Mouse (Mus musculus): ENCODE results near the gene Rnf168. TPM values are rescaled to one million over a fixed set of nuclear protein-coding genes. Genes with fewer than 3 reads are reported as not detected.
"Not testable (repeated sequence)": the region's sequence is repeated elsewhere in the genome, so short reads cannot be mapped to it uniquely, and the experiment has no call there.

Gene Rnf168
- total and polyA plus RNA-seq, 2 experiments from 2014 or later: 26.0 to 42.5 TPM

- Histone ChIP-seq H3K27ac (peak within 1 kb of the TSS; percentile 91), H3K4me2 (ENCODE audit: low read depth, low read length) (peak within 1 kb of the TSS; percentile 81), H3K9me3 (ENCODE audit: low read length) (no peaks in the 10 kb centered on the region), H3K27me3 (ENCODE audit: insufficient read depth, low read length) (no peaks in the 10 kb centered on the region), H3K4me1 (ENCODE audit: insufficient read depth, low read length) (peaks cover 7% of the 10 kb centered on the region), H3K9ac (replicated peaks; ENCODE audit: low read length) (peak within 1 kb of the TSS; percentile 91), H3K4me3 (ENCODE audit: low read length) (peak within 1 kb of the TSS; percentile 91), H3K36me3 (ENCODE audit: insufficient read depth, low read length) (no peaks in the 10 kb centered on the region)
- TF ChIP-seq CTCF (IDR thresholded peaks at IDR 0.05; ENCODE audit: low read depth): no peak
- DNase-seq (ENCODE audit: low spot score) (peak; percentile 97), ATAC-seq (peak; percentile 100)
- WGBS: 0% methylated on average over 47 of the region's 48 CpGs
These were observed 30.3 kb upstream of the Rnf168 start, which contains the start of the genes Fbxo45 and Wdr53 for GRCm38 (mm10) chr16:32246952-32247370. Fbxo45 (minus strand) TSS chr16:32247158. Wdr53 (plus strand) TSS chr16:32247227.

DNA sequence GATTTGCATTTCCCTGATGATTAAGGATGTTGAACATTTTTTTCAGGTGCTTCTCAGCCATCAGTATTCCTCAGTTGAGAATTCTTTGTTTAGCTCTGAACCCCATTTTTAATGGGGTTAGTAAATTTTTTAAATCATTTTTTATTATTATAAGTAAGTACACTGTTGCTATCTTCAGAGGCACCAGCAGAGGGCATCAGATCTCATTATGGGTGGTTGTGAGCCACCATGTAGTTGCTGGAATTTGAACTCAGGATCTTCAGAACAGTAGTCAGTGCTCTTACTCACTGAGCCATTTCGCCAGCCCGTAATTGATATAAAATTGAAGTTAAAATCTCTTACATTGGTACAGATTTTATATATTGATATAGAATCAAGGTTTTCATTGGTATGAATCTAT, 13.0 kb upstream of the Rnf168 start:
- TF ChIP-seq CTCF (IDR thresholded peaks at IDR 0.05; ENCODE audit: low read depth): 0 out of 2 replicates have a peak, but pooled peaks have one; percentile 19
- H3K27me3 ChIP-seq (ENCODE audit: insufficient read depth, low read length); H3K9ac ChIP-seq (replicated peaks; ENCODE audit: low read length); DNase-seq (ENCODE audit: low spot score); H3K9me3 ChIP-seq (ENCODE audit: low read length); H3K4me1 ChIP-seq (ENCODE audit: insufficient read depth, low read length); H3K4me2 ChIP-seq (ENCODE audit: low read depth, low read length); H3K27ac ChIP-seq; H3K36me3 ChIP-seq (ENCODE audit: insufficient read depth, low read length); ATAC-seq; H3K4me3 ChIP-seq (ENCODE audit: low read length): not testable (repeated sequence)
- WGBS: 86% methylated on average over 2 of the region's 2 CpGs

DNA sequence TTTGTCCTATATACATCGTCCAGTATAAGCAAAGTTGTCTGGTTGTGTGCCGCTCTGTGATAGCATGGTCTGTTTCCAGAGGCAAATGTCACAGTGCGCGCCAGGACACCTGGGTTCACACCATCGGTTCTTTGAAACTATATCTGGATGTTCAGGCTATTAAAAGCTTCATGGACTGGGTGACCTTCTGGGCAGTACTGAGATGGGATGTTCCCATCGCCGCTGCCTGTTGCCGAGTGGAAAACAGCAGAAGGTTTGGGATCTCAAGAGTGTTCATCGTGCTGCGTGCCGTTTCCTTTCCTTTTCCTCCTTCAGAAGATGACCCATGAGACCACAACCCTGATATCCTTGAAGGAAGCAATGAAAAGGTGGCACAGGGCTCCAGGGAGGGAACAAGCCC, 6.0 kb upstream of the Rnf168 start, which contains the start of gene Smco1:
Smco1 (plus strand) TSS at position 178 of the 400 bp plus-strand sequence.
- ATAC-seq: no peak
- no peak within 1 kb of the TSS for H3K9ac ChIP-seq (replicated peaks; ENCODE audit: low read length)
- no peak within 1 kb of the TSS for H3K4me3 ChIP-seq (ENCODE audit: low read length)
- H3K9me3 ChIP-seq (ENCODE audit: low read length): no peaks in the 10 kb centered on the region
- no peak for TF ChIP-seq CTCF (IDR thresholded peaks at IDR 0.05; ENCODE audit: low read depth)
- H3K27me3 ChIP-seq (ENCODE audit: insufficient read depth, low read length): no peaks in the 10 kb centered on the region
- no peak for DNase-seq (ENCODE audit: low spot score)
- H3K4me2 ChIP-seq (ENCODE audit: low read depth, low read length): no peak within 1 kb of the TSS
- WGBS: 90% methylated on average over 11 of the region's 11 CpGs
- H3K27ac ChIP-seq: no peak within 1 kb of the TSS
- H3K36me3 ChIP-seq (ENCODE audit: insufficient read depth, low read length): no peaks in the 10 kb centered on the region
- H3K4me1 ChIP-seq (ENCODE audit: insufficient read depth, low read length): no peaks in the 10 kb centered on the region

DNA sequence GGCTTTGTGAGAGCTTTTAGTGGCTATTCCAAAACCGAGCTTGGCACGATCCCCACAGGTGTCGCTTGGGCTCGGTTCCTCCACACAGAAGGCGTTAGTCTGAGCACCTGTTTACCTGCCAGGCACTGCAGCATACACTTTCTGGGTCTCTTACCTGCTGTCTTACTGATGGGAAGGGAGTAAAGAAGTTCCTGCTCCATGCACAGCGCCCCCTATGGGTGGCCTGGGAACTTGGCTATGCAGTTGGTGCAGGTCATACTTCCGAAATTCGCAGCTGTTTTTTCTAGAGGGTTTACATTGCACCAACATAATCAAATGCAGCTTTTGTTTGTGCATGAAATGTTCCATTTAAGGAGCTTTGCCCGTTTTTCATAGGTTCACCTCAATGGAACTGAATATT, 3.9 kb upstream of the Rnf168 start:
- 56% methylated on average over 9 of the region's 9 CpGs for WGBS
- no peak overlapping the region for H3K4me3 ChIP-seq (ENCODE audit: low read length)
- peak; percentile 61 for TF ChIP-seq CTCF (IDR thresholded peaks at IDR 0.05; ENCODE audit: low read depth)
- DNase-seq (ENCODE audit: low spot score) (no peak), ATAC-seq (no peak)
- no peak overlapping the region for H3K4me2 ChIP-seq (ENCODE audit: low read depth, low read length)
- H3K9ac ChIP-seq (replicated peaks; ENCODE audit: low read length): no peak overlapping the region
- peaks cover 4% of the 10 kb centered on the region; the same call in 1 of the 2 replicates for H3K4me1 ChIP-seq (ENCODE audit: insufficient read depth, low read length)
- H3K27ac ChIP-seq: no peak overlapping the region
- H3K27me3 ChIP-seq (ENCODE audit: insufficient read depth, low read length): no peaks in the 10 kb centered on the region
- H3K9me3 ChIP-seq (ENCODE audit: low read length): no peaks in the 10 kb centered on the region
- no peaks in the 10 kb centered on the region for H3K36me3 ChIP-seq (ENCODE audit: insufficient read depth, low read length)

DNA sequence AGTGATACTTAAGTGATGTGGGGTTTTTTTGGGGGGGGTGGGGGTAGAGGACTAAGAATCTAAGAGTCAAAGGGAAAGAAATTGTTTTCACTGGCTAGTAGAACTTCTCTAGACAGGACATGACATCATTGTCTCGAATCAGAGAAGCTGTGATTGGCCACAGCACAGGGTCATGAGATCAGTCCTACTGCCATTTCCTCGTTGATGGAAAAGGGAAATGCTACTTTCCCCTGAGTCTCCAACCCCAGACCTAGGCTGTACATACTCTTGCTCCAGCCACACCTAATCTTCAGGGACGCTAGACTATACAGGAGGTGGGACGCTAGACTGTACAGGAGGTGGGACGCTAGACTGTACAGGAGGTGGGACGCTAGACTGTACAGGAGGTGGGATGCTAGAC, 2.2 kb upstream of the Rnf168 start:
- DNase-seq (ENCODE audit: low spot score): no peak
- Histone ChIP-seq H3K4me1 (ENCODE audit: insufficient read depth, low read length) (peaks cover 7% of the 10 kb centered on the region; the same call in 1 of the 2 replicates), H3K27me3 (ENCODE audit: insufficient read depth, low read length) (no peaks in the 10 kb centered on the region), H3K36me3 (ENCODE audit: insufficient read depth, low read length) (no peaks in the 10 kb centered on the region), H3K9me3 (ENCODE audit: low read length) (no peaks in the 10 kb centered on the region), H3K9ac (replicated peaks; ENCODE audit: low read length) (no peak overlapping the region), H3K4me2 (ENCODE audit: low read depth, low read length) (no peak overlapping the region), H3K4me3 (ENCODE audit: low read length) (no peak overlapping the region), H3K27ac (no peak overlapping the region)
- WGBS: 93% methylated on average over 6 of the region's 6 CpGs
- ATAC-seq: no peak
- no peak for TF ChIP-seq CTCF (IDR thresholded peaks at IDR 0.05; ENCODE audit: low read depth)

- H3K4me2 ChIP-seq (ENCODE audit: low read depth, low read length): no peak overlapping the region
- no peak for TF ChIP-seq CTCF (IDR thresholded peaks at IDR 0.05; ENCODE audit: low read depth)
- H3K27me3 ChIP-seq (ENCODE audit: insufficient read depth, low read length): no peaks in the 10 kb centered on the region
- H3K9ac ChIP-seq (replicated peaks; ENCODE audit: low read length): no peak overlapping the region
- no peaks in the 10 kb centered on the region for H3K36me3 ChIP-seq (ENCODE audit: insufficient read depth, low read length)
- no peak overlapping the region for H3K4me3 ChIP-seq (ENCODE audit: low read length)
- WGBS: 73% methylated on average over 1 of the region's 1 CpGs
- H3K27ac ChIP-seq: no peak overlapping the region
- ATAC-seq (no peak), DNase-seq (ENCODE audit: low spot score) (no peak)
- peaks cover 7% of the 10 kb centered on the region; the same call in 1 of the 2 replicates for H3K4me1 ChIP-seq (ENCODE audit: insufficient read depth, low read length)
- H3K9me3 ChIP-seq (ENCODE audit: low read length): no peaks in the 10 kb centered on the region
These were observed 1.4 kb upstream of the Rnf168 start for GRCm38 (mm10) chr16:32275830-32276229.

DNA sequence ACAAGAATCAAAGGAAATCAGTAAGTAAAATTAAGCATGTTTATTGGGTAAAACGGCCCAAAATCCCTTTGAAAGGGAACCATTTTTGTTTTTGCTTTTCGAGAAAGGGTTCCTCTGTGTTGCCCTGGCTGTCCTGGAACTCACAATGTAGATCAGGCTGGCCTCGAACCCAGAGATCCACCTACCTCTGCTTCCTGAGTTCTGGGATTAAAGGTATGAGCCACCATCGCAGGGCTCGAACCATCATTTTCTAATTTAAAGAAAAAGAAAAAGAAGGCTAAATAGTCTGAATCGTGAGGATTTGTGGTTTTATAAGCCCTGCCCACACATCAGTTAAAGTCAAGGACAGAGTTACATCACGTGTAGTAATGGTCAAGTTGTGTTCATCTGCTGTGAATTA, 1.1 kb downstream of the Rnf168 start:
- Histone ChIP-seq H3K27me3 (ENCODE audit: insufficient read depth, low read length) (no peaks in the 10 kb centered on the region), H3K9ac (replicated peaks; ENCODE audit: low read length) (peak overlapping the region; percentile 94), H3K4me2 (ENCODE audit: low read depth, low read length) (peak overlapping the region; percentile 72), H3K4me3 (ENCODE audit: low read length) (peak overlapping the region; percentile 90), H3K27ac (peak overlapping the region; percentile 96), H3K4me1 (ENCODE audit: insufficient read depth, low read length) (peaks cover 7% of the 10 kb centered on the region; the same call in 1 of the 2 replicates), H3K36me3 (ENCODE audit: insufficient read depth, low read length) (peaks cover 4% of the 10 kb centered on the region; the same call in 1 of the 2 replicates), H3K9me3 (ENCODE audit: low read length) (no peaks in the 10 kb centered on the region)
- DNase-seq (ENCODE audit: low spot score): peak; percentile 2
- WGBS: 48% methylated on average over 7 of the region's 7 CpGs
- no peak for TF ChIP-seq CTCF (IDR thresholded peaks at IDR 0.05; ENCODE audit: low read depth)
- ATAC-seq: no peak

Measured in hindbrain, postnatal 0 days (tissue).